Mouse (Mus musculus): ENCODE measurements around the gene Mctp2.

- TF ChIP-seq POLR2A (IDR thresholded peaks at IDR 0.05; ENCODE audit: low read depth, low read length) (no peak), CTCF (IDR thresholded peaks at IDR 0.05; ENCODE audit: extremely low read depth, insufficient read depth, insufficient read length, insufficient replicate concordance) (no peak)
These were observed 34.9 kb downstream of the Mctp2 start for GRCm38 (mm10) chr7:72271546-72271945.
